Comparison of ENCODE assay signal across 10 mouse cellular contexts in the genomic region with DNA sequence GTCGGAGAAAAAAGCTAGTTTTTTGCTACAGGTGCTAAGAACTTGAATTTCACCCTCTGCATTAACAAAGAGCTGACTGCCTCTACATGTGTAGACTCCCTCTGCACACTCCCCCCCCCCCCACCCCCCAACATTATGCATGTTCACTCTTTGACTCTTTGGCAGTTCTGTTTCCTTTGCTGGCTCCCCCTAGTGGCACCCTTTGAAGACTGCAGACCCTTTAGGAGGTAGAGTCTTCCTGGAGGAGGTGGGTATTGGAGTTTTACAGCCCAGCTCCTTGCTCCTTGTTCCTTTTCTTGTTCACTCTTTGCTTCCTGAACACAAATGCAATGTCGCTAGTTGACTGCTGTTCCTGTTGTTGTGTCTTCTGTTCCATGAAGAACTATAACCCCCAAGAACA.
A peak's percentile ranks its signal among the peaks of the same experiment; 100 is the strongest.
DNase-seq lines count a peak whose midpoint lies in the region; ATAC-seq and TF ChIP-seq lines count a peak whose summit lies in the region.
"Had no signal": no experiment of that assay in that cellular context is flagged by ENCODE, and none has a peak within 500 bp of the region (broad histone marks: within the 10 kb centered on the region; RNA-seq: fewer than 3 reads in every experiment).

No protein-coding gene starts in this region.

- no peak overlapping the region for H3K27ac ChIP-seq in heart, adult 2 months
- H3K27ac ChIP-seq in bone marrow macrophage, adult 2 months (ENCODE audit: insufficient read depth, low read depth, low read length): no peak overlapping the region
- H3K27ac ChIP-seq in midbrain, embryonic 15.5 days: no peak overlapping the region
- H3K27ac ChIP-seq: kidney, embryonic 15.5 days; stomach, embryonic 15.5 days had no signal

- no peaks in the 10 kb centered on the region for H3K4me1 ChIP-seq in heart, adult 2 months (ENCODE audit: control insufficient read depth, insufficient read depth, low read length)
- no peaks in the 10 kb centered on the region for H3K4me1 ChIP-seq in bone marrow macrophage, adult 2 months (ENCODE audit: control insufficient read depth, insufficient read depth, low read length)
- no peaks in the 10 kb centered on the region for H3K4me1 ChIP-seq in midbrain, embryonic 15.5 days
- H3K4me1 ChIP-seq: kidney, embryonic 15.5 days; stomach, embryonic 15.5 days had no signal

- no peaks in the 10 kb centered on the region for H3K27me3 ChIP-seq in heart, adult 2 months (ENCODE audit: control insufficient read depth, insufficient read depth, low read length)
- H3K27me3 ChIP-seq in midbrain, embryonic 15.5 days (replicated peaks): no peaks in the 10 kb centered on the region
- H3K27me3 ChIP-seq: kidney, embryonic 15.5 days; stomach, embryonic 15.5 days had no signal

- DNase-seq in heart, adult 2 months: peak in 1 of 2 experiments; percentile 6
- no peak for DNase-seq in heart, adult 8-10 months (ENCODE audit: low spot score)
- peak; percentile 18 for DNase-seq in 3T3-L1 (ENCODE audit: low read depth, low spot score)
- peak; percentile 24 for DNase-seq in lung, postnatal 25 days (ENCODE audit: low spot score)
- no peak for DNase-seq in Muller cell, postnatal 12 days (ENCODE audit: inconsistent ontology term)
- DNase-seq in frontal cortex, adult 2 months (ENCODE audit: extremely low spot score in 1 of 2, low spot score in 1 of 2): no peak

- no peak for TF ChIP-seq POLR2A in heart, adult 2 months (IDR thresholded peaks at IDR 0.05; ENCODE audit: insufficient read depth, low read depth, low read length)
- TF ChIP-seq POLR2A in bone marrow macrophage, adult 2 months (IDR thresholded peaks at IDR 0.05; ENCODE audit: borderline replicate concordance, low read depth, low read length): no peak

- H3K9ac ChIP-seq in heart, adult 2 months (ENCODE audit: low read depth, low read length): no peak overlapping the region
- no peak overlapping the region for H3K9ac ChIP-seq in midbrain, embryonic 15.5 days
- H3K9ac ChIP-seq: kidney, embryonic 15.5 days; stomach, embryonic 15.5 days had no signal

- ATAC-seq in midbrain, embryonic 15.5 days (replicated peaks): no peak

- peak; percentile 47 for TF ChIP-seq CTCF in heart, adult 2 months (IDR thresholded peaks at IDR 0.05)
- TF ChIP-seq CTCF in bone marrow macrophage, adult 2 months (IDR thresholded peaks at IDR 0.05; ENCODE audit: low read depth, low read length): peak; percentile 49; the same call in 1 of the 2 replicates

- no peak overlapping the region for H3K4me2 ChIP-seq in midbrain, embryonic 15.5 days
- H3K4me2 ChIP-seq: kidney, embryonic 15.5 days; stomach, embryonic 15.5 days had no signal

- no peaks in the 10 kb centered on the region for H3K36me3 ChIP-seq in heart, adult 2 months (ENCODE audit: control insufficient read depth, insufficient read depth, low read length)
- no peaks in the 10 kb centered on the region for H3K36me3 ChIP-seq in midbrain, embryonic 15.5 days (replicated peaks)
- H3K36me3 ChIP-seq: kidney, embryonic 15.5 days; stomach, embryonic 15.5 days had no signal

- H3K79me2 ChIP-seq in heart, adult 2 months (replicated peaks; ENCODE audit: control insufficient read depth, insufficient read depth, low read length): no peaks in the 10 kb centered on the region

- no peaks in the 10 kb centered on the region for H3K9me3 ChIP-seq in midbrain, embryonic 15.5 days
- H3K9me3 ChIP-seq: kidney, embryonic 15.5 days; stomach, embryonic 15.5 days had no signal

- WGBS in heart, adult 2 months: 79% methylated on average over 2 of the region's 2 CpGs
- 89% methylated on average over 2 of the region's 2 CpGs for WGBS in midbrain, embryonic 15.5 days

- H3K4me3 ChIP-seq in heart, adult 2 months: no peak overlapping the region
- no peak overlapping the region for H3K4me3 ChIP-seq in bone marrow macrophage, adult 2 months (ENCODE audit: insufficient read depth, low read length)
- H3K4me3 ChIP-seq in midbrain, embryonic 15.5 days: no peak overlapping the region
- H3K4me3 ChIP-seq: kidney, embryonic 15.5 days; stomach, embryonic 15.5 days had no signal

- intact Hi-C loops in heart, adult 2 months (cut with DNase I): no loop called here

- no peak for TF ChIP-seq EP300 in heart, adult 2 months (IDR thresholded peaks at IDR 0.05; ENCODE audit: insufficient read depth, low read depth, low read length)

Comparison
In these comparisons a context has a peak if more than half of its experiments do, and no peak if none do; other contexts are left out.
1. DNase-seq: peak in 3T3-L1 (single experiment) and lung, postnatal 25 days (single experiment); none in heart, adult 8-10 months (single experiment), Muller cell, postnatal 12 days (single experiment) and frontal cortex, adult 2 months (0 of 2).